Mouse (Mus musculus) lung, embryonic 14.5 days (tissue): ENCODE results near the gene S100a16. TPM values are rescaled to one million over a fixed set of nuclear protein-coding genes. Genes with fewer than 3 reads are reported as not detected.

Experiments used
- ATAC-seq: fragments of 200-750 bp; cut with Nextera tagmentation; 2 replicates; pipeline ENCODE4 v1.8.0; 2017; ENCODE audit warnings: mild to moderate bottlenecking, moderate TSS enrichment, moderate library complexity; ENCODE audit not compliant: insufficient read depth
- DNase-seq: peaks from one replicate; pipeline ENCODE4 v3.0.0-alpha.2; 2015
- H3K27ac ChIP-seq: fragments of 300-500 bp; sonication (generic); 2 replicates; pipeline ENCODE4 v1.5.1; 2014; ENCODE audit warnings: low read depth, mild to moderate bottlenecking, moderate library complexity
- H3K27me3 ChIP-seq: fragments of 300-500 bp; sonication (generic); 2 replicates; pipeline ENCODE4 v1.6.1; 2014; ENCODE audit warnings: low read length, control low read depth; ENCODE audit not compliant: insufficient read depth
- H3K36me3 ChIP-seq: fragments of 300-500 bp; sonication (generic); 2 replicates; pipeline ENCODE4 v1.6.1; 2014; ENCODE audit warnings: control low read depth; ENCODE audit not compliant: insufficient read depth
- H3K4me1 ChIP-seq: fragments of 300-500 bp; sonication (generic); 2 replicates; pipeline ENCODE4 v1.6.1; 2014; ENCODE audit warnings: antibody characterized with exemption, control low read depth; ENCODE audit not compliant: insufficient read depth
- H3K4me2 ChIP-seq: fragments of 300-500 bp; sonication (generic); 2 replicates; pipeline ENCODE4 v1.6.1; 2014; ENCODE audit warnings: mild to moderate bottlenecking
- H3K4me3 ChIP-seq: fragments of 300-500 bp; sonication (generic); 2 replicates; pipeline ENCODE4 v1.5.1; 2014; ENCODE audit warnings: low read depth, low read length
- H3K9ac ChIP-seq: fragments of 300-500 bp; sonication (generic); 2 replicates; pipeline ENCODE4 v1.6.1; 2014
- H3K9me3 ChIP-seq: fragments of 300-500 bp; sonication (generic); 2 replicates; pipeline ENCODE4 v1.6.1; 2016; ENCODE audit warnings: low read depth, low read length, control low read depth
- CTCF ChIP-seq: IDR thresholded peaks from 2 replicates; pipeline ENCODE4 v1.5.1; 2016; ENCODE audit warnings: antibody characterized with exemption, low read depth
- WGBS: fragments of 180-500 bp; shearing (Covaris S2); extraction: QIAGEN DNeasy Blood & Tissue Kit; methylation state at CpG from one replicate; pipeline ENCODE4 v1.1.7; 2014; 5-methylcytosine and 5-hydroxymethylcytosine counted together
- polyA plus RNA-seq: library from polyadenylated mRNA; unstranded; fragments of >200 nt; fragmentation: Nextera tagmentation; extraction: Ambion mirVana; gene quantifications from 2 replicates; pipeline ENCODE4 v1.2.1, GENCODE M21; 2014

S100a16 gene
- polyA plus RNA-seq, 1 experiment from 2014 or later = 175 TPM

GRCm38 (mm10) chr3:90583893-90584292 is 46.8 kb downstream of the S100a16 start:
- Histone ChIP-seq H3K36me3 (no peaks in the 10 kb centered on the region), H3K9me3 (no peaks in the 10 kb centered on the region), H3K27me3 (no peaks in the 10 kb centered on the region), H3K4me1 (0 out of 2 replicates have a peak, but pooled peaks cover 4% of the 10 kb centered on the region), H3K4me2 (no peak overlapping the region), H3K9ac (no peak overlapping the region), H3K27ac (no peak overlapping the region), H3K4me3 (no peak overlapping the region)
- no peak for ATAC-seq
- TF ChIP-seq CTCF = no peak
- WGBS = 60% methylated on average over 3 of the region's 3 CpGs
- no peak for DNase-seq

- Histone ChIP-seq H3K4me3 (no peak overlapping the region), H3K4me2 (no peak overlapping the region), H3K27ac (no peak overlapping the region), H3K9me3 (no peaks in the 10 kb centered on the region), H3K9ac (no peak overlapping the region), H3K27me3 (no peaks in the 10 kb centered on the region), H3K36me3 (no peaks in the 10 kb centered on the region), H3K4me1 (0 out of 2 replicates have a peak, but pooled peaks cover 4% of the 10 kb centered on the region)
- peak; percentile 93 for TF ChIP-seq CTCF
- peak; percentile 86 for DNase-seq
- WGBS = 30% methylated on average over 5 of the region's 5 CpGs
- ATAC-seq = peak; percentile 67
These were observed 48.5 kb downstream of the S100a16 start for GRCm38 (mm10) chr3:90585595-90585994.

GRCm38 (mm10) chr3:90586016-90586643 is 49.1 kb downstream of the S100a16 start:
- H3K4me3 ChIP-seq = no peak overlapping the region
- 0 out of 2 replicates have a peak, but pooled peaks cover 4% of the 10 kb centered on the region for H3K4me1 ChIP-seq
- TF ChIP-seq CTCF = no peak
- DNase-seq (no peak), ATAC-seq (no peak)
- H3K27ac ChIP-seq = no peak overlapping the region; the same call in 1 of the 2 replicates
- no peaks in the 10 kb centered on the region for H3K27me3 ChIP-seq
- H3K36me3 ChIP-seq = no peaks in the 10 kb centered on the region
- no peaks in the 10 kb centered on the region for H3K9me3 ChIP-seq
- no peak overlapping the region for H3K9ac ChIP-seq
- WGBS = 81% methylated on average over 15 of the region's 15 CpGs
- H3K4me2 ChIP-seq = no peak overlapping the region

- ATAC-seq = peak; percentile 59
- Histone ChIP-seq H3K4me3 (no peak overlapping the region), H3K27me3 (no peaks in the 10 kb centered on the region), H3K9me3 (no peaks in the 10 kb centered on the region), H3K36me3 (no peaks in the 10 kb centered on the region), H3K4me2 (no peak overlapping the region), H3K9ac (no peak overlapping the region), H3K27ac (no peak overlapping the region; the same call in 1 of the 2 replicates), H3K4me1 (0 out of 2 replicates have a peak, but pooled peaks cover 4% of the 10 kb centered on the region)
- no peak for TF ChIP-seq CTCF
- peak; percentile 35 for DNase-seq
- 52% methylated on average over 10 of the region's 10 CpGs for WGBS
These were observed 49.9 kb downstream of the S100a16 start for GRCm38 (mm10) chr3:90586906-90587305.

- H3K36me3 ChIP-seq = no peaks in the 10 kb centered on the region
- no peak overlapping the region for H3K4me2 ChIP-seq
- no peaks in the 10 kb centered on the region for H3K27me3 ChIP-seq
- WGBS = 82% methylated on average over 14 of the region's 14 CpGs
- ATAC-seq (no peak), DNase-seq (no peak)
- H3K9me3 ChIP-seq = no peaks in the 10 kb centered on the region
- H3K9ac ChIP-seq = no peak overlapping the region
- no peak overlapping the region for H3K4me3 ChIP-seq
- H3K4me1 ChIP-seq = 0 out of 2 replicates have a peak, but pooled peaks cover 4% of the 10 kb centered on the region
- TF ChIP-seq CTCF = no peak
- H3K27ac ChIP-seq = no peak overlapping the region
These were observed 50.5 kb downstream of the S100a16 start for GRCm38 (mm10) chr3:90587361-90588101.

GRCm38 (mm10) chr3:90589390-90589789 is 52.3 kb downstream of the S100a16 start:
- H3K36me3 ChIP-seq = no peaks in the 10 kb centered on the region
- H3K9ac ChIP-seq = no peak overlapping the region
- H3K4me2 ChIP-seq = no peak overlapping the region
- 66% methylated on average over 6 of the region's 6 CpGs for WGBS
- H3K4me3 ChIP-seq = no peak overlapping the region
- H3K9me3 ChIP-seq = no peaks in the 10 kb centered on the region
- 0 out of 2 replicates have a peak, but pooled peaks cover 4% of the 10 kb centered on the region for H3K4me1 ChIP-seq
- no peak for ATAC-seq
- TF ChIP-seq CTCF = no peak
- DNase-seq = no peak
- no peaks in the 10 kb centered on the region for H3K27me3 ChIP-seq
- no peak overlapping the region for H3K27ac ChIP-seq

- no peak within 1 kb of the TSS for H3K4me3 ChIP-seq
- no peaks in the 10 kb centered on the region for H3K36me3 ChIP-seq
- 80% methylated on average over 8 of the region's 8 CpGs for WGBS
- DNase-seq (no peak), ATAC-seq (no peak)
- 0 out of 2 replicates have a peak, but pooled peaks cover 4% of the 10 kb centered on the region for H3K4me1 ChIP-seq
- no peaks in the 10 kb centered on the region for H3K9me3 ChIP-seq
- no peak within 1 kb of the TSS for H3K4me2 ChIP-seq
- no peak within 1 kb of the TSS for H3K9ac ChIP-seq
- H3K27ac ChIP-seq = no peak within 1 kb of the TSS
- no peak for TF ChIP-seq CTCF
- H3K27me3 ChIP-seq = no peaks in the 10 kb centered on the region
These were observed 52.9 kb downstream of the S100a16 start, which contains the start of gene S100a2 for GRCm38 (mm10) chr3:90589947-90590346. Gene S100a2 (plus strand): TSS chr3:90590247.

Other genes with a start within 250 kb of the S100a16 start
- gene Gatad2b, start 244.1 kb upstream of the S100a16 start, polyA plus RNA-seq = 14.6 and 15.8 TPM in 2 replicates
- gene Slc27a3, start 147.3 kb upstream of the S100a16 start, polyA plus RNA-seq = 18.4 and 19.1 TPM in 2 replicates
- gene Ints3, start 103.6 kb upstream of the S100a16 start, polyA plus RNA-seq = 38.5 and 40.5 TPM in 2 replicates
- 17.8 and 19.3 TPM in 2 replicates for gene Npr1, start 71.4 kb upstream of the S100a16 start, polyA plus RNA-seq
- 232 and 240 TPM in 2 replicates for gene Ilf2, start 61.1 kb upstream of the S100a16 start, polyA plus RNA-seq
- 68.0 and 74.7 TPM in 2 replicates for gene Snapin, start 46.2 kb upstream of the S100a16 start, polyA plus RNA-seq
- gene Chtop, start 27.8 kb upstream of the S100a16 start, polyA plus RNA-seq = 103 and 109 TPM in 2 replicates
- gene S100a1, start 22.9 kb upstream of the S100a16 start, polyA plus RNA-seq = 28.0 and 33.9 TPM in 2 replicates
- 27.3 and 32.2 TPM in 2 replicates for gene S100a13, start 22.8 kb upstream of the S100a16 start, polyA plus RNA-seq
- 1.2 and 1.6 TPM in 2 replicates for gene S100a14, start 10.4 kb upstream of the S100a16 start, polyA plus RNA-seq
- gene S100a3, start 23.3 kb downstream of the S100a16 start, polyA plus RNA-seq = 0.12 and 0.49 TPM in 2 replicates
- gene S100a2, start 53.0 kb downstream of the S100a16 start, polyA plus RNA-seq = not detected in 2 replicates
- not detected in 2 replicates for gene Gm42674, start 64.7 kb downstream of the S100a16 start, polyA plus RNA-seq
- 3.1 and 3.7 TPM in 2 replicates for gene S100a4, start 66.5 kb downstream of the S100a16 start, polyA plus RNA-seq
- not detected in 2 replicates for gene S100a5, start 71.3 kb downstream of the S100a16 start, polyA plus RNA-seq
- gene S100a6, start 75.6 kb downstream of the S100a16 start, polyA plus RNA-seq = 84.2 and 100 TPM in 2 replicates
- gene S100a7a, start 116.8 kb downstream of the S100a16 start, polyA plus RNA-seq = not detected in 2 replicates
- gene S100a8, start 131.7 kb downstream of the S100a16 start, polyA plus RNA-seq = 5.6 and 32.5 TPM in 2 replicates
- gene S100a9, start 158.5 kb downstream of the S100a16 start, polyA plus RNA-seq = 1.9 and 14.0 TPM in 2 replicates
- not detected in 2 replicates for gene Pglyrp4, start 189.7 kb downstream of the S100a16 start, polyA plus RNA-seq
- gene Gm5849, start 240.6 kb downstream of the S100a16 start, polyA plus RNA-seq = not detected in 2 replicates